Mouse (Mus musculus) layer of hippocampus, adult 9-11 months (tissue): ENCODE measurements at regions not wholly inside any gene's neighbourhood (a gene's known extent, or its start where the extent isn't known, plus 50 kb on each side); places are given as distances from the start of the nearest gene placed in this dataset.

Source experiments
- DNase-seq: peaks from one replicate; pipeline ENCODE4 v3.0.0; 2022

DNA sequence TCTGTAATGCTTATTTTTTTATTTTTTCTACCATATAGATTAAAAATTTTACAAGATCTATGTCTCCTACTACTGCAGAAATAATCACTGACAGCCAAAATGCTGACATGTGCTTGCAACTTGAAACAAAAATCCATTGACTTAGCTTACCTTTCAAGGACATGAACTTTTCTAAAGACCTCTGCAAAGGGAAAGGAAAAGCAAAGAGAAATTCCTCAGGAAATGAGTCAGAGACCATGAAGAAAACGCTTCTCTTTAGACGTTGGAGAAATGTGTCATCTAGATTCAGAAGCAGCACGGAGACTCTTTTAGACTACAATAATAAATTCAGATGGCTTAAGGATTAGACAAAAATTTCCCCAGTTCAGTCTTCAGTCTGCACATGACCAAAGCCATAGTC, 2188.6 kb upstream of the Tenm3 start:
- DNase-seq = no peak

DNA sequence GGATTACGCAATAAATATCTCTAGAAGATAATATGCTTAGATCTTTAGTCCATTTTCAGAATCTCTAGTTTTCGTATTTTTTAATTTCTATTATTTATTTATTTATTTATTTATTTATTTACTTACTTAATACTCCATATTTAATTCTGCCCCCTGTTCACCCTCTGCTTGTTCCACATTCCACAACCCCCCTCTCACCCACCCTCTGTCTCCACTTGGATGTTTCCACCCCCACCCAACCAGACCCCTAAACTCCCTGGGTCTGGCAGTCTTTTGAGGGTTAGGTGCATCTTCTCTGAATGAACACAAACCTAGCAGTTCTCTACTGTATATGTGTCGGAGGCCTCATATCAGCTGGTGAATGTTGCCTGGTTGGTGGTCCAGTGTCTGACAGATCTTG, 2166.8 kb upstream of the Tenm3 start:
- no peak for DNase-seq

GRCm38 (mm10) chr8:50967386-50967785, 2123.6 kb upstream of the Tenm3 start:
- DNase-seq = peak; percentile 4

GRCm38 (mm10) chr8:50917540-50917939, 2073.8 kb upstream of the Tenm3 start:
- no peak for DNase-seq

DNA sequence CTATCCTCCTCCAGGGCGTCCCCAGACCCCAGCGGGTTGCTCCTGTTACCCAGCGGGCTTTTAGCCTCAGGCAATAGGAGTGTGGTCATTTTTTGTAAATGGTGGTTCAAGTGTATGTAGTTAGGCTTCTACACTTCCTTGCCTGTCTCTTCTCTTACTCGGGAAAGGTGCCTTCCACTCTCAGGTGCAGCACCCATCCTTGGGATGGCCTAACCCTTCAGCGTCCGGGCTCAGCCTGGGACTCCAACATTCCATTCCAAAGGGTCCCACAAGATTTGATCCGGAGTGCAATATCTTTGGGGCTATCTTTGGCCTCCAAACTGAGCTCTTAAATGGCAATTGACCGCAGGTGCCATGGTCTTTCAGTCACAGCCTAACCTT, 2073.0 kb upstream of the Tenm3 start:
- no peak for DNase-seq

GRCm38 (mm10) chr8:50915876-50916732, 2072.4 kb upstream of the Tenm3 start:
- peak; percentile 31 for DNase-seq

DNA sequence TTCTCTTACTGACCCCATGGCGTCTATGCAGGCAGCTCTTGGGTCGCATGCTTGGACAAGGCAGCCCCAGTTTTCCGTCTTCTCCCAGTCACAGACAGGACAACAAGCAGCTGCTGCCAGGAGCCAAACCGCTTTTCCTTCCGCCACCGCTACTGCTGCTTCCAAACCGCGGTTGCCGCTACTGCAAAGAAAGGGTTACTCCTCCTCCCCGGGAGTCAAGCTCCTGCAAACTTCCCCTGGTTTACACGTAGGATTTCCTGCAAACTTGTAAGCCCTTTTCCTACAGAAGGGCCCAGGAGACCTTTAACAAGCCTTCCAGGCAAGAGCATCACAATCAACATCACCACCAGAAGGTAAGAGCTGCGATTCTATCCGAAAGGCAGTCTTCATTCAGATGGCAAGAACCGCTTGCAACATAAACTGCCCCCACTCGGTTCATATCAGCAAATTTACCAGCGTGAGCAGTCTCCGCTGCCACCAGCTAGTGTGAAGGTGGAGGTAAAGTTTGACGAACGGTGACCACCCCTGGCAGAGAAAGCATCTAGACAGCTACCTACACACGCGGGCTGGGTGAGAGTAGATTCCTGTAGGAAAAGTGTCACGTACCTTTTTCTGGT, 2071.6 kb upstream of the Tenm3 start:
- no peak for DNase-seq

- no peak for DNase-seq
These were observed 2070.9 kb upstream of the Tenm3 start for GRCm38 (mm10) chr8:50914615-50915014.

- no peak for DNase-seq
These were observed 2034.4 kb upstream of the Tenm3 start for GRCm38 (mm10) chr8:50878198-50878597.
